Comparison of ENCODE assay signal across 30 mouse cellular contexts in genomic region chr17:35539540-35539939, GRCm38 (mm10). TPM values are rescaled to one million over a fixed set of nuclear protein-coding genes. Genes with fewer than 3 reads are reported as not detected.
DNase-seq lines count a peak whose midpoint lies in the region; ATAC-seq and TF ChIP-seq lines count a peak whose summit lies in the region.
"Had no signal": no experiment of that assay in that cellular context is flagged by ENCODE, and none has a peak within 500 bp of the region (broad histone marks: within the 10 kb centered on the region; RNA-seq: fewer than 3 reads in every experiment).

No protein-coding gene starts in this region.

- H3K27ac ChIP-seq in midbrain, embryonic 11.5 days (ENCODE audit: low read depth, low read length), result no peak overlapping the region
- H3K27ac ChIP-seq in midbrain, embryonic 10.5 days (replicated peaks), result no peak overlapping the region
- no peak overlapping the region for H3K27ac ChIP-seq in layer of hippocampus, adult 2 months
- H3K27ac ChIP-seq: embryonic facial prominence, embryonic 10.5 days; embryonic facial prominence, embryonic 12.5 days; forebrain, embryonic 13.5 days; forebrain, embryonic 15.5 days had no signal

- H3K4me1 ChIP-seq in midbrain, embryonic 11.5 days (ENCODE audit: control insufficient read depth, insufficient read depth, low read length), result peaks cover 7% of the 10 kb centered on the region; the same call in 1 of the 2 replicates
- peaks cover 16% of the 10 kb centered on the region for H3K4me1 ChIP-seq in midbrain, embryonic 10.5 days
- H3K4me1 ChIP-seq: embryonic facial prominence, embryonic 12.5 days had no signal

- H3K9me3 ChIP-seq in midbrain, embryonic 11.5 days (ENCODE audit: control insufficient read depth, low read length), result no peaks in the 10 kb centered on the region
- H3K9me3 ChIP-seq in midbrain, embryonic 10.5 days (replicated peaks), result no peaks in the 10 kb centered on the region
- H3K9me3 ChIP-seq: embryonic facial prominence, embryonic 10.5 days; embryonic facial prominence, embryonic 12.5 days; forebrain, embryonic 13.5 days; forebrain, embryonic 15.5 days; G1E had no signal

- WGBS in midbrain, embryonic 11.5 days, result 59% methylated on average over 10 of the region's 10 CpGs
- 55% methylated on average over 10 of the region's 10 CpGs for WGBS in midbrain, embryonic 10.5 days

- ATAC-seq in midbrain, embryonic 11.5 days (ENCODE audit: low FRiP score), result no peak
- ATAC-seq in frontal cortex, adult (ENCODE audit: low TSS enrichment), result no peak
- ATAC-seq: activated CD4-positive, CD25-positive, alpha-beta regulatory T cell, adult 4 months; CD4-positive, CD25-positive, alpha-beta regulatory T cell, adult 4 months; forebrain, embryonic 13.5 days; forebrain, embryonic 15.5 days; forebrain, postnatal 0 days; Patski had no signal

- no peaks in the 10 kb centered on the region for H3K36me3 ChIP-seq in midbrain, embryonic 11.5 days (ENCODE audit: control insufficient read depth, insufficient read depth, low read length)
- H3K36me3 ChIP-seq in midbrain, embryonic 10.5 days, result no peaks in the 10 kb centered on the region
- H3K36me3 ChIP-seq: embryonic facial prominence, embryonic 10.5 days; embryonic facial prominence, embryonic 12.5 days; forebrain, embryonic 15.5 days; G1E had no signal

- DNase-seq in midbrain, embryonic 11.5 days (ENCODE audit: low spot score, missing footprints), result peak; percentile 71
- no peak for DNase-seq in midbrain, embryonic 10.5 days (ENCODE audit: low spot score)
- DNase-seq in ES-CJ7 (ENCODE audit: low read depth, low spot score), result peak; percentile 80
- peak; percentile 70 for DNase-seq in R1 (ENCODE audit: low read depth, low spot score)
- no peak for DNase-seq in gastrocnemius, postnatal 14 days
- no peak for DNase-seq in layer of hippocampus, adult 2 months (ENCODE audit: low spot score in 2 of 2)
- DNase-seq: adrenal gland, adult 8-10 months; adrenal gland, postnatal 14 days; adrenal gland, postnatal 36 days; B cell, adult 2 months; cerebellum, adult 11-12 months; cerebellum, adult 2 months; cerebellum, adult 9-10 months; cerebellum, postnatal 10 days; cerebellum, postnatal 25 days; forebrain, postnatal 0 days had no signal

- intact Hi-C loops in gastrocnemius, postnatal 14 days (cut with DNase I; ENCODE audit: low total_unique reads), result no loop called here

- H3K4me2 ChIP-seq in midbrain, embryonic 11.5 days, result no peak overlapping the region
- H3K4me2 ChIP-seq: embryonic facial prominence, embryonic 12.5 days; forebrain, embryonic 13.5 days; forebrain, embryonic 15.5 days had no signal

- H3K4me3 ChIP-seq in midbrain, embryonic 11.5 days (ENCODE audit: low read depth, low read length), result no peak overlapping the region
- no peak overlapping the region for H3K4me3 ChIP-seq in midbrain, embryonic 10.5 days
- H3K4me3 ChIP-seq in layer of hippocampus, adult 2 months, result no peak overlapping the region
- H3K4me3 ChIP-seq: embryonic facial prominence, embryonic 10.5 days; embryonic facial prominence, embryonic 12.5 days; forebrain, embryonic 13.5 days; forebrain, embryonic 15.5 days had no signal

- H3K9ac ChIP-seq in midbrain, embryonic 11.5 days (ENCODE audit: low read length), result no peak overlapping the region
- H3K9ac ChIP-seq: embryonic facial prominence, embryonic 12.5 days; forebrain, embryonic 13.5 days; forebrain, embryonic 15.5 days; forebrain, postnatal 0 days had no signal

- TF ChIP-seq CTCF in layer of hippocampus, adult 2 months (conservative IDR thresholded peaks at IDR 0.05), result no peak

- no peaks in the 10 kb centered on the region for H3K27me3 ChIP-seq in midbrain, embryonic 11.5 days (ENCODE audit: control insufficient read depth, insufficient read depth, low read length)
- H3K27me3 ChIP-seq in midbrain, embryonic 10.5 days (ENCODE audit: low read depth, poor library complexity, severe bottlenecking), result no peaks in the 10 kb centered on the region
- H3K27me3 ChIP-seq: embryonic facial prominence, embryonic 12.5 days; forebrain, embryonic 13.5 days; forebrain, embryonic 15.5 days; Patski had no signal

RNA-seq across cellular contexts. Expression of gene Psors1c2, which starts 6.5 kb away (rescaled TPM):
- polyA plus RNA-seq in midbrain, embryonic 11.5 days (2014; fragmentation: Nextera tagmentation; extraction: Ambion mirVana), result 0.22 and 0.46 TPM in 2 replicates
- 1.4 and 2.0 TPM in 2 replicates for polyA plus RNA-seq in midbrain, embryonic 10.5 days (2016; fragmentation: Nextera tagmentation; extraction: Ambion mirVana)
- total RNA-seq in gastrocnemius, postnatal 14 days (2021), result not detected
- 1 to 10 TPM in 1 of 2 experiments, under 1 TPM in 1; 0.59 to 1.1 TPM for total RNA-seq in layer of hippocampus, adult 2 months (2021)
- total RNA-seq: adrenal gland, adult 18-20 months; adrenal gland, adult 8-10 months; adrenal gland, postnatal 14 days; adrenal gland, postnatal 36 days; CH12.LX had no signal
- polyA plus RNA-seq: activated CD4-positive, CD25-positive, alpha-beta regulatory T cell, adult 4 months; cerebellum, adult 2 months had no signal

RNA-seq across cellular contexts. Expression of gene Cdsn, which starts 12.4 kb away (rescaled TPM):
- polyA plus RNA-seq in midbrain, embryonic 11.5 days (2014; fragmentation: Nextera tagmentation; extraction: Ambion mirVana), result 0.08 TPM in 1 of 2 replicates, not detected in the other
- 0.07 and 0.10 TPM in 2 replicates for polyA plus RNA-seq in midbrain, embryonic 10.5 days (2016; fragmentation: Nextera tagmentation; extraction: Ambion mirVana)
- total RNA-seq in gastrocnemius, postnatal 14 days (2021), result under 1 TPM; 0.09 to 0.29 TPM
- total RNA-seq in layer of hippocampus, adult 2 months (2021), result under 1 TPM in 1 of 2 experiments, not detected in 1; 0.25 TPM
- total RNA-seq: G1E had no signal
- polyA plus RNA-seq: activated CD4-positive, CD25-positive, alpha-beta regulatory T cell, adult 4 months; CD4-positive, CD25-positive, alpha-beta regulatory T cell, adult 4 months; embryonic facial prominence, embryonic 10.5 days; forebrain, embryonic 11.5 days; forebrain, embryonic 13.5 days; G1E had no signal

RNA-seq across cellular contexts. Expression of gene Cchcr1, which starts 22.6 kb away (rescaled TPM):
- polyA plus RNA-seq in midbrain, embryonic 11.5 days (2014; fragmentation: Nextera tagmentation; extraction: Ambion mirVana), result 8.9 and 10.8 TPM in 2 replicates
- 23.4 and 23.6 TPM in 2 replicates for polyA plus RNA-seq in midbrain, embryonic 10.5 days (2016; fragmentation: Nextera tagmentation; extraction: Ambion mirVana)
- 1 to 10 TPM; 2.6 to 3.3 TPM for total RNA-seq in gastrocnemius, postnatal 14 days (2021)
- total RNA-seq in layer of hippocampus, adult 2 months (2021), result 10 to 100 TPM; 11.0 to 12.6 TPM

RNA-seq across cellular contexts. Expression of gene Tcf19, which starts 22.9 kb away (rescaled TPM):
- polyA plus RNA-seq in midbrain, embryonic 11.5 days (2014; fragmentation: Nextera tagmentation; extraction: Ambion mirVana), result 56.7 and 57.7 TPM in 2 replicates
- polyA plus RNA-seq in midbrain, embryonic 10.5 days (2016; fragmentation: Nextera tagmentation; extraction: Ambion mirVana), result 56.7 and 58.8 TPM in 2 replicates
- 1 to 10 TPM; 4.5 to 5.4 TPM for total RNA-seq in gastrocnemius, postnatal 14 days (2021)
- total RNA-seq in layer of hippocampus, adult 2 months (2021), result 1 to 10 TPM; 4.7 to 7.2 TPM

RNA-seq across cellular contexts. Expression of gene 2300002M23Rik, which starts 27.7 kb away (rescaled TPM):
- not detected in 2 replicates for polyA plus RNA-seq in midbrain, embryonic 11.5 days (2014; fragmentation: Nextera tagmentation; extraction: Ambion mirVana)
- polyA plus RNA-seq in midbrain, embryonic 10.5 days (2016; fragmentation: Nextera tagmentation; extraction: Ambion mirVana), result not detected in 2 replicates
- not detected for total RNA-seq in gastrocnemius, postnatal 14 days (2021)
- not detected for total RNA-seq in layer of hippocampus, adult 2 months (2021)
- total RNA-seq: adrenal gland, adult 18-20 months; adrenal gland, adult 8-10 months; adrenal gland, postnatal 14 days; adrenal gland, postnatal 36 days; CH12.LX; forebrain, postnatal 0 days had no signal
- polyA plus RNA-seq: activated CD4-positive, CD25-positive, alpha-beta regulatory T cell, adult 4 months; CD4-positive, CD25-positive, alpha-beta regulatory T cell, adult 4 months; cerebellum, adult 2 months; cortical plate, adult 2 months; embryonic facial prominence, embryonic 10.5 days; embryonic facial prominence, embryonic 12.5 days; forebrain, embryonic 11.5 days; forebrain, embryonic 13.5 days; forebrain, embryonic 15.5 days; forebrain, postnatal 0 days; frontal cortex, adult 2 months; G1E; Patski had no signal

Comparison
In these comparisons a context has a peak if more than half of its experiments do, and no peak if none do; other contexts are left out.
1. DNase-seq: peak in midbrain, embryonic 11.5 days (single experiment), ES-CJ7 (single experiment) and R1 (single experiment); none in midbrain, embryonic 10.5 days (single experiment), gastrocnemius, postnatal 14 days (single experiment) and layer of hippocampus, adult 2 months (0 of 2).